Comparison of ENCODE assay signal across 12 mouse cellular contexts in genomic region chr8:90076381-90076780, GRCm38 (mm10).
A peak's percentile ranks its signal among the peaks of the same experiment; 100 is the strongest.
DNase-seq lines count a peak whose midpoint lies in the region; ATAC-seq and TF ChIP-seq lines count a peak whose summit lies in the region.
"Had no signal": no experiment of that assay in that cellular context is flagged by ENCODE, and none has a peak within 500 bp of the region (broad histone marks: within the 10 kb centered on the region; RNA-seq: fewer than 3 reads in every experiment).

No protein-coding gene starts in this region.

- intact Hi-C loops in left cerebral cortex, adult 2 months (cut with DNase I) = no loop called here

- peak overlapping the region; percentile 80 for H3K27ac ChIP-seq in forebrain, embryonic 14.5 days (ENCODE audit: low read depth, low read length)
- peak overlapping the region; percentile 60; the same call in 1 of the 2 replicates for H3K27ac ChIP-seq in neural tube, embryonic 15.5 days (replicated peaks)
- H3K27ac ChIP-seq in left cerebral cortex, adult 2 months = no peak overlapping the region

- H3K9ac ChIP-seq in forebrain, embryonic 14.5 days (ENCODE audit: low read length) = no peak overlapping the region
- H3K9ac ChIP-seq in neural tube, embryonic 15.5 days (replicated peaks) = no peak overlapping the region

- no peaks in the 10 kb centered on the region for H3K36me3 ChIP-seq in forebrain, embryonic 14.5 days (ENCODE audit: control insufficient read depth, insufficient read depth, low read length)
- H3K36me3 ChIP-seq in neural tube, embryonic 15.5 days = no peaks in the 10 kb centered on the region

- no peaks in the 10 kb centered on the region for H3K9me3 ChIP-seq in forebrain, embryonic 14.5 days (replicated peaks; ENCODE audit: control insufficient read depth, low read length)
- H3K9me3 ChIP-seq in neural tube, embryonic 15.5 days (replicated peaks) = no peaks in the 10 kb centered on the region

- H3K4me1 ChIP-seq in forebrain, embryonic 14.5 days (ENCODE audit: control insufficient read depth, insufficient read depth, low read length) = peaks cover 14% of the 10 kb centered on the region
- H3K4me1 ChIP-seq in neural tube, embryonic 15.5 days = peaks cover 13% of the 10 kb centered on the region

- ATAC-seq in forebrain, embryonic 14.5 days = peak; percentile 91
- ATAC-seq in neural tube, embryonic 15.5 days (ENCODE audit: low FRiP score) = peak; percentile 68; the same call in 1 of the 2 replicates

- no peak for TF ChIP-seq CTCF in left cerebral cortex, adult 2 months (IDR thresholded peaks at IDR 0.05)

- DNase-seq in cerebellum, postnatal 14 days = peak; percentile 8
- DNase-seq in cerebellum, adult 18-20 months = no peak
- DNase-seq in forebrain, embryonic 14.5 days (ENCODE audit: low spot score) = peak; percentile 94
- DNase-seq in mesoderm, embryonic 11.5 days (ENCODE audit: low read depth, low spot score) = peak; percentile 79
- no peak for DNase-seq in heart, adult 18-20 months
- no peak for DNase-seq in thymus, postnatal 25 days
- no peak for DNase-seq in left cerebral cortex, adult 2 months (ENCODE audit: extremely low spot score in 1 of 2, low spot score in 2 of 2)
- DNase-seq: heart, postnatal 4 days; kidney, postnatal 25 days; lung, adult 2 months; spleen, adult 18-20 months had no signal

- no peaks in the 10 kb centered on the region for H3K27me3 ChIP-seq in forebrain, embryonic 14.5 days (replicated peaks; ENCODE audit: control insufficient read depth, insufficient read depth, low read length)
- H3K27me3 ChIP-seq in neural tube, embryonic 15.5 days (replicated peaks) = no peaks in the 10 kb centered on the region

- H3K4me2 ChIP-seq in forebrain, embryonic 14.5 days (ENCODE audit: low read length) = no peak overlapping the region
- H3K4me2 ChIP-seq in neural tube, embryonic 15.5 days = no peak overlapping the region

- no peak overlapping the region for H3K4me3 ChIP-seq in forebrain, embryonic 14.5 days (ENCODE audit: low read depth, low read length)
- no peak overlapping the region for H3K4me3 ChIP-seq in neural tube, embryonic 15.5 days (replicated peaks)
- no peak overlapping the region for H3K4me3 ChIP-seq in left cerebral cortex, adult 2 months

Comparison
In these comparisons a context has a peak if more than half of its experiments do, and no peak if none do; other contexts are left out.
1. DNase-seq: peak in cerebellum, postnatal 14 days (2 of 2), forebrain, embryonic 14.5 days (single experiment) and mesoderm, embryonic 11.5 days (single experiment); none in cerebellum, adult 18-20 months (0 of 2), heart, adult 18-20 months (0 of 2), thymus, postnatal 25 days (single experiment) and left cerebral cortex, adult 2 months (0 of 2).